Mouse (Mus musculus) myocyte (in vitro differentiated cells): ENCODE results near the gene Zfp787. TPM values are rescaled to one million over a fixed set of nuclear protein-coding genes. Genes with fewer than 3 reads are reported as not detected.

ENCODE experiments used
- H3K27me3 ChIP-seq: one replicate; pipeline ENCODE4 v1.6.1; 2011; ENCODE audit not compliant: control insufficient read depth, insufficient read depth, insufficient read length
- H3K36me3 ChIP-seq: one replicate; pipeline ENCODE4 v1.6.1; 2011; ENCODE audit not compliant: control insufficient read depth, insufficient read depth
- H3K4me2 ChIP-seq: one replicate; pipeline ENCODE4 v1.6.1; 2011; ENCODE audit warnings: low read depth, control low read depth
- H3K4me3 ChIP-seq: one replicate; pipeline ENCODE4 v1.5.1; 2011; ENCODE audit warnings: mild to moderate bottlenecking, control low read depth, moderate library complexity
- H3K79me2 ChIP-seq: one replicate; pipeline ENCODE4 v1.6.1; 2011; ENCODE audit not compliant: control insufficient read depth, insufficient read depth
- H3ac ChIP-seq: one replicate; pipeline ENCODE4 v1.6.1; 2011; ENCODE audit not compliant: control insufficient read depth, insufficient read length
- MAX ChIP-seq: IDR thresholded peaks from one replicate; pipeline ENCODE4 v1.6.1; 2011; ENCODE audit warnings: low read depth, mild to moderate bottlenecking, control low read depth
- polyA plus RNA-seq: library from polyadenylated mRNA; unstranded; fragments of >200 nt; fragmentation: generic; extraction: Trizol; gene quantifications from one replicate; pipeline ENCODE4 v1.2.1, GENCODE M21; 2012; ENCODE audit warnings: missing spikeins

The Zfp787 gene
- polyA plus RNA-seq, 1 experiment = 46.6 TPM

GRCm38 (mm10) chr7:6119501-6119900 lies 36.3 kb downstream of the Zfp787 start:
- no peak for TF ChIP-seq MAX
- no peak overlapping the region for H3K4me3 ChIP-seq
- no peak overlapping the region for H3ac ChIP-seq
- H3K27me3 ChIP-seq = no peaks in the 10 kb centered on the region
- no peaks in the 10 kb centered on the region for H3K79me2 ChIP-seq
- H3K36me3 ChIP-seq = no peaks in the 10 kb centered on the region
- no peak overlapping the region for H3K4me2 ChIP-seq

Other genes starting within 250 kb of the Zfp787 start
- gene Vmn1r65, start 145.0 kb downstream of the Zfp787 start, polyA plus RNA-seq = not detected
- not detected for gene Nlrp4c, start 110.8 kb downstream of the Zfp787 start, polyA plus RNA-seq
- 29.2 TPM for gene Zfp444, start 16.2 kb upstream of the Zfp787 start, polyA plus RNA-seq
- gene Galp, start 41.1 kb upstream of the Zfp787 start, polyA plus RNA-seq = not detected
- not detected for gene Zscan5b, start 66.3 kb upstream of the Zfp787 start, polyA plus RNA-seq
- gene Epp13, start 96.7 kb upstream of the Zfp787 start, polyA plus RNA-seq = not detected
- 2.8 TPM for gene Zfp667, start 130.6 kb upstream of the Zfp787 start, polyA plus RNA-seq
- 0.80 TPM for gene Zfp583, start 175.3 kb upstream of the Zfp787 start, polyA plus RNA-seq
- 0.11 TPM for gene Gm3854, start 187.8 kb upstream of the Zfp787 start, polyA plus RNA-seq
- 0.46 TPM for gene Zfp78, start 207.3 kb upstream of the Zfp787 start, polyA plus RNA-seq
- 2.4 TPM for gene Zfp28, start 227.3 kb upstream of the Zfp787 start, polyA plus RNA-seq
- gene Smim17, start 242.7 kb upstream of the Zfp787 start, polyA plus RNA-seq = not detected